Mouse (Mus musculus) left cerebral cortex, postnatal 14 days (tissue): ENCODE results near the gene Zscan2. TPM values are rescaled to one million over a fixed set of nuclear protein-coding genes. Genes with fewer than 3 reads are reported as not detected.

ENCODE experiments used
- DNase-seq, 2 experiments: peaks; one replicate each; pipeline ENCODE4 v3.0.0; 2021 to 2022; ENCODE audit warnings: low spot score in 2 of 2, mixed read lengths in 1 of 2
- intact Hi-C: fragments of 180-260 bp; cut with DNase I; formaldehyde crosslinking; loops from one replicate; pipeline ENCODE4 v1.15.1; 2025
- total RNA-seq, 2 experiments: library from RNA; stranded (reverse); gene quantifications; 2 replicates each; pipeline ENCODE4 v1.2.3; 2021

Gene Zscan2
- total RNA-seq, 2 experiments from 2014 or later: 10.3 to 10.8 TPM

- intact Hi-C loops: loop anchor here (5.0 kb wide), 1 partner anchor 42 kb away; the partner anchor contains the start of gene Sec11a
- DNase-seq: peak; percentile 65 to 80
These were observed 44.3 kb downstream of the Zscan2 start, which contains the start of gene Nmb for GRCm38 (mm10) chr7:80904921-80905515. Gene Nmb (minus strand): TSS chr7:80905076.

- intact Hi-C loops: no loop called here
- no peak for DNase-seq
These were observed 50.3 kb downstream of the Zscan2 start for GRCm38 (mm10) chr7:80911053-80911452.

GRCm38 (mm10) chr7:80912496-80912895 is 51.8 kb downstream of the Zscan2 start:
- no peak for DNase-seq
- intact Hi-C loops: no loop called here

GRCm38 (mm10) chr7:80917916-80918465 is 57.3 kb downstream of the Zscan2 start:
- intact Hi-C loops: no loop called here

GRCm38 (mm10) chr7:80918982-80919646 is 58.4 kb downstream of the Zscan2 start:
- intact Hi-C loops: no loop called here
- no peak for DNase-seq

More at GRCm38 (mm10) chr7:80917916-80918465, 57.3 kb downstream of the Zscan2 start:
- no peak for DNase-seq

GRCm38 (mm10) chr7:80919647-80920008 is 58.9 kb downstream of the Zscan2 start:
- DNase-seq: no peak

GRCm38 (mm10) chr7:80923165-80923564 is 62.4 kb downstream of the Zscan2 start:
- no peak for DNase-seq
- intact Hi-C loops: no loop called here

More at GRCm38 (mm10) chr7:80919647-80920008, 58.9 kb downstream of the Zscan2 start:
- intact Hi-C loops: no loop called here

Other genes starting within 250 kb of the Zscan2 start
- 10 to 100 TPM; 12.5 to 13.4 TPM for gene Crtc3, start 172.0 kb upstream of the Zscan2 start, total RNA-seq
- gene Iqgap1, start 34.9 kb upstream of the Zscan2 start, total RNA-seq: 10 to 100 TPM; 22.6 to 27.0 TPM
- 10 to 100 TPM; 26.8 to 28.3 TPM for gene Wdr73, start 40.3 kb downstream of the Zscan2 start, total RNA-seq
- gene Nmb, start 44.2 kb downstream of the Zscan2 start, total RNA-seq: 1 to 10 TPM; 5.4 to 5.5 TPM
- 10 to 100 TPM; 54.9 to 62.4 TPM for gene Sec11a, start 86.9 kb downstream of the Zscan2 start, total RNA-seq
- gene Zfp592, start 132.8 kb downstream of the Zscan2 start, total RNA-seq: 10 to 100 TPM; 20.7 to 24.0 TPM
- under 1 TPM; 0.20 to 0.49 TPM for gene Alpk3, start 196.7 kb downstream of the Zscan2 start, total RNA-seq